Mouse (Mus musculus) E14TG2a.4 (cell line): ENCODE data around the gene Pde1a.
"Not testable (repeated sequence)": the region's sequence is repeated elsewhere in the genome, so short reads cannot be mapped to it uniquely, and the experiment has no call there.

Source experiments
- H3K27me3 ChIP-seq: 2 replicates; pipeline ENCODE4 v1.6.1; 2014; ENCODE audit warnings: low read length, control low read depth; ENCODE audit not compliant: insufficient read depth
- H3K36me3 ChIP-seq: 2 replicates; pipeline ENCODE4 v1.6.1; 2014; ENCODE audit warnings: low read length, control low read depth; ENCODE audit not compliant: insufficient read depth
- H3K4me1 ChIP-seq: replicated peaks from 2 replicates; pipeline ENCODE4 v1.6.1; 2014; ENCODE audit warnings: low read depth, low read length, control low read depth
- H3K4me3 ChIP-seq: replicated peaks from 2 replicates; pipeline ENCODE4 v1.5.1; 2014; ENCODE audit warnings: mild to moderate bottlenecking, low read length
- H3K9me3 ChIP-seq: 2 replicates; pipeline ENCODE4 v1.6.1; 2014; ENCODE audit warnings: low read length, control low read depth
- CTCF ChIP-seq: conservative IDR thresholded peaks from 2 replicates; pipeline ENCODE4 v1.5.1; 2014; ENCODE audit warnings: low read length
- NANOG ChIP-seq: IDR thresholded peaks from 2 replicates; pipeline ENCODE4 v1.6.1; 2014; ENCODE audit warnings: borderline replicate concordance, low read length, mixed read lengths
- POU5F1 ChIP-seq: IDR thresholded peaks from 2 replicates; pipeline ENCODE4 v1.6.1; 2014; ENCODE audit warnings: low read length, borderline replicate concordance

Pde1a gene

GRCm38 (mm10) chr2:79892829-79893228 lies 236.4 kb downstream of the Pde1a start:
- H3K4me3 ChIP-seq: no peak overlapping the region
- H3K9me3 ChIP-seq: no peaks in the 10 kb centered on the region
- TF ChIP-seq NANOG (no peak), CTCF (no peak), POU5F1 (no peak)
- no peaks in the 10 kb centered on the region for H3K36me3 ChIP-seq
- H3K4me1 ChIP-seq: no peaks in the 10 kb centered on the region
- no peaks in the 10 kb centered on the region for H3K27me3 ChIP-seq

DNA sequence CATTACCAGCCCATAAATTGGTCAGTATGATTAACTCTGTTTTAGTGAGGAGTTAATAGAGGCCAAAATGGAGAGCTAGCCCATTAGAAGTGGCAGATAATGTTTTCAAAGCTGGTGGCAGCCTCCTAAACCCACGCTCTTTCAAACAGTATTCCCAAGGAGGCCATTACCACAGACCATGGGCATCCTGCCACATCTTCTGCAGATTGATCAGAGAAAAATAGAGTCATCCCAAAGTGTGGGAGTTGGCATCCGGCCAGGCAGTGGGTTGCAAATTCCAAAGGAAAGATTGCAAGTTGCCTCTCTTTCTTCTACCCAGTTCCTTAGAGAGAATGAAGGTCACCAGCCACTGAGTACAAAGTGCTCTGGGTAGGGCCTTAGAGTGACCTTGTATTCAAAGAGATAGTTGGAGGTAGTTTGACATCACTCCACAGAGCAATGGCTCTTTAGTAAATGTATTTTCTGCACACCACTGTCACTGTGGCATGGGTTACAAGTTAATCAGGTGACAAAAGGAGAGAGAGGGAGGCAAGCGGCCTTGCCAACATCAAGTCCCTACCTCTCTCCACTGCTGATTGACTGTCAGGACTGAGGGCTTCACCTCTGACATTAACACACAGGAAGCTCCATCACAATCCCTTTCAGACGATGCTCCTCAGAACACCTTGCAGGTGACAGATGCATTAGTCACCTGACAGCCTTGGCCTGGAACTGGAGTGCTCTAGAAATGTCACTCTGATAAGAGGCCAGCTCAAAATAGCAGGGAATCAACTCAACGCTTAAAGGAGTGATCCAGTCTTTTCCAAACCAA lies 237.3 kb downstream of the Pde1a start:
- H3K27me3 ChIP-seq: no peaks in the 10 kb centered on the region
- H3K9me3 ChIP-seq: no peaks in the 10 kb centered on the region
- no peaks in the 10 kb centered on the region for H3K36me3 ChIP-seq
- TF ChIP-seq POU5F1: no peak
- no peak for TF ChIP-seq NANOG
- no peak for TF ChIP-seq CTCF
- no peak overlapping the region for H3K4me3 ChIP-seq
- H3K4me1 ChIP-seq: no peaks in the 10 kb centered on the region

GRCm38 (mm10) chr2:79890726-79891125 lies 238.5 kb downstream of the Pde1a start:
- TF ChIP-seq POU5F1 (no peak), NANOG (no peak), CTCF (no peak)
- H3K4me3 ChIP-seq: no peak overlapping the region
- no peaks in the 10 kb centered on the region for H3K27me3 ChIP-seq
- no peaks in the 10 kb centered on the region for H3K4me1 ChIP-seq
- H3K36me3 ChIP-seq: no peaks in the 10 kb centered on the region
- no peaks in the 10 kb centered on the region for H3K9me3 ChIP-seq

GRCm38 (mm10) chr2:79883631-79884350 lies 245.5 kb downstream of the Pde1a start:
- TF ChIP-seq NANOG (no peak), CTCF (no peak), POU5F1 (no peak)
- no peaks in the 10 kb centered on the region for H3K9me3 ChIP-seq
- no peaks in the 10 kb centered on the region for H3K27me3 ChIP-seq
- H3K4me1 ChIP-seq: no peaks in the 10 kb centered on the region
- H3K4me3 ChIP-seq: no peak overlapping the region
- no peaks in the 10 kb centered on the region for H3K36me3 ChIP-seq

DNA sequence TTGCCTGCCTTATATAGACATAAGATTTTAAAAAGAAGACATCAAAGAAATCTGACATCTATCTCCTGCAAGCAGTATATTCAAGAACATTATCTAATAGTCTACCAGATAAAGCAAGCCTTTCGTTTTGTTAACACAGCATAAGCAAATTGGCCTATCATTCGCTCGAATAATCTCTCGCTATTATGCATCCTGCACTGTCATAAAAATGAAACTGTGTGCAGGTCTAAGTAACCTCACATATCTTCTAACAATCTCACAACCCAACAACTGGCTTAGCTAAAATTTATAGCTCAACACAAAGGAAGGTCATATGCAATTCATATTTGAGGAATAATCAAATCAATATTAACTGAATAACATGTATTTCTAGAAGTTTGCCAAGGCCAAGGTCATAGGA lies 246.0 kb downstream of the Pde1a start:
- no peaks in the 10 kb centered on the region for H3K36me3 ChIP-seq
- TF ChIP-seq NANOG: no peak
- no peak for TF ChIP-seq POU5F1
- TF ChIP-seq CTCF: no peak
- no peak overlapping the region for H3K4me3 ChIP-seq
- H3K27me3 ChIP-seq: no peaks in the 10 kb centered on the region
- no peaks in the 10 kb centered on the region for H3K9me3 ChIP-seq
- H3K4me1 ChIP-seq: no peaks in the 10 kb centered on the region

- Histone ChIP-seq H3K4me1 (no peaks in the 10 kb centered on the region), H3K9me3 (no peaks in the 10 kb centered on the region), H3K4me3 (no peak overlapping the region), H3K27me3 (no peaks in the 10 kb centered on the region), H3K36me3 (no peaks in the 10 kb centered on the region)
- TF ChIP-seq POU5F1 (no peak), NANOG (no peak), CTCF (peak; percentile 89)
These were observed 263.8 kb downstream of the Pde1a start for GRCm38 (mm10) chr2:79865275-79865999.

GRCm38 (mm10) chr2:79856874-79857273 lies 272.4 kb downstream of the Pde1a start:
- Histone ChIP-seq H3K27me3 (no peaks in the 10 kb centered on the region), H3K36me3 (no peaks in the 10 kb centered on the region), H3K4me1 (no peaks in the 10 kb centered on the region), H3K9me3 (no peaks in the 10 kb centered on the region), H3K4me3 (no peak overlapping the region)
- TF ChIP-seq NANOG (no peak), POU5F1 (no peak), CTCF (no peak)

DNA sequence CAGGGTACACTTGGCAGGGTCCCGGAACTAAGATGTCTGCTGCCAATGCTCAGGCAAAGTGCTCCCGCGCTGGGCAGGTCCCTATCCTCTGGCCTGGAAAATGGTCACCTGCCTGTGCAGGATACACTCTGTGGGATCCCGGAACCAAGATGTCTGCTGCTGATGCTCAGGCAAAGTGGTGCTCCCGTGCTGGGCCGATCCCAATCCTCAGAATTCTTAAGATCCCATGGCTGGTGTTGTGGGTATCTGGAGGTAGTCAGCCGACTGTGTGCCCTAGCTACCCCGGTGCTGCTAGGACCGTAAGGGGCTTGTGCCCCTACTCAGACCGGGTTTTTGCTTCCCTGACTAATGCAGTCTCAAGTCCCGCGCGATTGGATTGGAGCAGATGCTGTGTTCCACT lies 281.9 kb downstream of the Pde1a start:
- not testable (repeated sequence) for H3K36me3 ChIP-seq, H3K4me1 ChIP-seq, H3K9me3 ChIP-seq, H3K27me3 ChIP-seq
- peak overlapping the region; percentile 73 for H3K4me3 ChIP-seq
